Mouse (Mus musculus): Measurements from ENCODE around the gene Fdx1l. TPM values are rescaled to one million over a fixed set of nuclear protein-coding genes. Genes with fewer than 3 reads are reported as not detected.

Fdx1l gene
- 42.9 and 52.3 TPM in 2 replicates for polyA plus RNA-seq (2015; fragmentation: Nextera tagmentation; extraction: Ambion mirVana)

- peak within 1 kb of the TSS; percentile 74 for H3K4me3 ChIP-seq
- 4% methylated on average over 58 of the region's 58 CpGs for WGBS
- peaks cover 31% of the 10 kb centered on the region for H3K36me3 ChIP-seq
- H3K27me3 ChIP-seq: no peaks in the 10 kb centered on the region
- peak; percentile 92 for ATAC-seq (replicated peaks; ENCODE audit: insufficient number of reproducible peaks, insufficient read depth, low FRiP score, low read depth)
- H3K4me1 ChIP-seq (replicated peaks): peaks cover 15% of the 10 kb centered on the region
- peak within 1 kb of the TSS; percentile 82 for H3K9ac ChIP-seq
- no peaks in the 10 kb centered on the region for H3K9me3 ChIP-seq (replicated peaks)
- H3K4me2 ChIP-seq: peak within 1 kb of the TSS; percentile 78
- H3K27ac ChIP-seq: peak within 1 kb of the TSS; percentile 60
Observed at GRCm38 (mm10) chr9:21073044-21073840, at the start of gene Fdx1l, which contains the start of gene Gm49373. TSS of gene Fdx1l (minus strand) at chr9:21073614. TSS of gene Gm49373 (minus strand) at chr9:21073096.

DNA sequence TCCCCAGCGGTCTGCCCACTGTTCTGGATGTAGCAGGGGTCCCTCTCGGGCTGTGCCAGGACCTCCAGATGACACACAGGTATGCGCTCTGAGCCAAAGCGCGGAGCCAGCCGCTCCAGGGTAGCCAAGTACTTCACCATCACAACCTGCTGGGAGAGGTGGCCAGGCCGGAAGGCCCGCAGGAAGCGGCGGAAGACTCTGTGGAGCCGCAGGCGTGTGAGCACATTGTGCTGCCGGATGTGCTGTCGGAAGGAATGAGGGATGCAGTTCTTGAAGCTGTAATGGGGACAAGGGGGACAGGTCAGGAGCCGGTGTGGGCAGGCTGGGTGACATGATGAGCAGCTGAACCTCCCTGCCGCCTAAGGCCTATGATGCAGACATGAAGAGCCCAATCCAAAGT, 48.1 kb upstream of the Fdx1l start:
- Histone ChIP-seq H3K4me2 (no peak overlapping the region), H3K9ac (no peak overlapping the region), H3K27ac (no peak overlapping the region), H3K4me1 (replicated peaks) (peaks cover 12% of the 10 kb centered on the region), H3K36me3 (peaks cover 35% of the 10 kb centered on the region), H3K9me3 (replicated peaks) (no peaks in the 10 kb centered on the region), H3K27me3 (no peaks in the 10 kb centered on the region), H3K4me3 (no peak overlapping the region)
- no peak for ATAC-seq (replicated peaks; ENCODE audit: insufficient number of reproducible peaks, insufficient read depth, low FRiP score, low read depth)
- WGBS: 76% methylated on average over 16 of the region's 16 CpGs

DNA sequence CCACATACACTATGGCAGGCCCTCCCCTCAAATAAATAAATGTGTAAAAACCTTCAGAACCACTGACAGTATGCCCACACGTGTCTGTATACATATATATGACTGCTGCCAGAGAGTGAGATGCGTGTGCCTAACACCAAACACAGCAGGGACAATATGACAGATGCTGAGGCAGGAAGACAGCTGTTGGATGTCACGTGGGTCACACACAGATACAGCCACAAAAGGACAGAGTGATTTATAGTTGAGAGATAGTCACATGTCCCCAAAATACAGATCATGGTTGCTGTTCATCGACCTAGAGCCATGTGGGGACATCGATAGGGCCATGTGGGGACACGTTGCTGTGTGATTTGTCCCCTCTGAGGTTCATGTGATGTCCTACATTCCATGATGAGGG, 43.7 kb upstream of the Fdx1l start:
- Histone ChIP-seq H3K27me3 (no peaks in the 10 kb centered on the region), H3K4me2 (no peak overlapping the region), H3K9me3 (replicated peaks) (no peaks in the 10 kb centered on the region), H3K36me3 (peaks cover 23% of the 10 kb centered on the region; the same call in 1 of the 2 replicates), H3K4me3 (no peak overlapping the region), H3K27ac (no peak overlapping the region), H3K4me1 (replicated peaks) (no peaks in the 10 kb centered on the region), H3K9ac (no peak overlapping the region)
- no peak for ATAC-seq (replicated peaks; ENCODE audit: insufficient number of reproducible peaks, insufficient read depth, low FRiP score, low read depth)
- WGBS: 78% methylated on average over 6 of the region's 6 CpGs

- Histone ChIP-seq H3K4me2 (no peak overlapping the region), H3K27me3 (no peaks in the 10 kb centered on the region), H3K9me3 (replicated peaks) (no peaks in the 10 kb centered on the region), H3K4me1 (replicated peaks) (no peaks in the 10 kb centered on the region), H3K4me3 (no peak overlapping the region), H3K9ac (no peak overlapping the region), H3K27ac (no peak overlapping the region), H3K36me3 (peaks cover 7% of the 10 kb centered on the region; the same call in 1 of the 2 replicates)
- WGBS: 79% methylated on average over 8 of the region's 8 CpGs
- ATAC-seq (replicated peaks; ENCODE audit: insufficient number of reproducible peaks, insufficient read depth, low FRiP score, low read depth): no peak
Observed at GRCm38 (mm10) chr9:21115105-21115504, 41.7 kb upstream of the Fdx1l start.

- no peak overlapping the region for H3K27ac ChIP-seq
- no peak overlapping the region for H3K4me2 ChIP-seq
- WGBS: 82% methylated on average over 7 of the region's 7 CpGs
- no peaks in the 10 kb centered on the region for H3K9me3 ChIP-seq (replicated peaks)
- peaks cover 3% of the 10 kb centered on the region; the same call in 1 of the 2 replicates for H3K36me3 ChIP-seq
- no peaks in the 10 kb centered on the region for H3K27me3 ChIP-seq
- no peak for ATAC-seq (replicated peaks; ENCODE audit: insufficient number of reproducible peaks, insufficient read depth, low FRiP score, low read depth)
- H3K4me1 ChIP-seq (replicated peaks): no peaks in the 10 kb centered on the region
- no peak overlapping the region for H3K4me3 ChIP-seq
- H3K9ac ChIP-seq: no peak overlapping the region
Observed at GRCm38 (mm10) chr9:21114190-21114589, 40.8 kb upstream of the Fdx1l start.

GRCm38 (mm10) chr9:21113751-21114150, 40.3 kb upstream of the Fdx1l start:
- 85% methylated on average over 6 of the region's 6 CpGs for WGBS
- Histone ChIP-seq H3K4me1 (replicated peaks) (no peaks in the 10 kb centered on the region), H3K9ac (no peak overlapping the region), H3K27ac (no peak overlapping the region), H3K36me3 (peaks cover 6% of the 10 kb centered on the region; the same call in 1 of the 2 replicates), H3K4me3 (no peak overlapping the region), H3K27me3 (no peaks in the 10 kb centered on the region), H3K4me2 (no peak overlapping the region), H3K9me3 (replicated peaks) (no peaks in the 10 kb centered on the region)
- no peak for ATAC-seq (replicated peaks; ENCODE audit: insufficient number of reproducible peaks, insufficient read depth, low FRiP score, low read depth)

- ATAC-seq (replicated peaks; ENCODE audit: insufficient number of reproducible peaks, insufficient read depth, low FRiP score, low read depth): no peak
- WGBS: 51% methylated on average over 23 of the region's 23 CpGs
- no peak overlapping the region for H3K4me2 ChIP-seq
- no peaks in the 10 kb centered on the region for H3K4me1 ChIP-seq (replicated peaks)
- no peaks in the 10 kb centered on the region for H3K27me3 ChIP-seq
- no peak overlapping the region for H3K9ac ChIP-seq
- no peak overlapping the region for H3K27ac ChIP-seq
- H3K36me3 ChIP-seq: peaks cover 10% of the 10 kb centered on the region; the same call in 1 of the 2 replicates
- H3K4me3 ChIP-seq: no peak overlapping the region
- H3K9me3 ChIP-seq (replicated peaks): no peaks in the 10 kb centered on the region
Observed at GRCm38 (mm10) chr9:21107607-21108237, 34.3 kb upstream of the Fdx1l start.

DNA sequence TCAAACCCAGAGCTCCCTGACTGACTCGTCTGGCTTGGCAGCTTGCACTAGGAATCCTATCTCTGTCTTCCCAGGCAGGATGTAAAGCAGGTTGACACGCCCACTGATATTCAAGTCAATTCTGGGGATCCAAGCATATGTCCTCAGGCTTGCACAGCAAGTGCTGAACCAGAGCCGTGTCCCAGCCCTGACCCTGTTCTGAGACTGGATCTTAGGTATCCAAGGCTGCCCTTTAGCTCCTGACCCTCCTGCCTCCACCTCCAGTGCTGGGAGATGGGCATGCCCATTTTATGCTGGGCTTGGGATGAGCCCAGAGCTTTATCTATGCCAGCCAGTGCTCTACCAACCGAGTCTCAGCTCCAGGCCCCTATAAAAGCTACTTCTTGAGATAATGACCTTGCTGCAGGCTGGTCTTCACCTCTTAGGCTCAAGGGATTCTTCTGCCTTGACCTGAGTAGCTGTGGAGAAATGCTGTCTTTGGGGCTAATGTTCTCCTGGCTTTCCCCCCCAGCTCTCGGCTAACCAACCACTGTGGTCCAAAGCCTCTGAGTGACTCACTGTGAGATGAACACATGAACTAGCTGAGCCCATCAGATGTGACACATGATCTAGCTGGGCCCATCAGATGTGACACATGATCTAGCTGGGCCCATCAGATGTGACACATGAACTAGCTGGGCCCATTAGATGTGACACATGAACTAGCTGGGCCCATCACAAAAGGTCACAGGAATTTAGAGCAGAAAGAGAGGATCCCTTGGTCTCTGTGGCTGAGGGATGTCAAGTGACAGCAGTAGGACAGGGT, 32.5 kb upstream of the Fdx1l start:
- Histone ChIP-seq H3K27me3 (no peaks in the 10 kb centered on the region), H3K27ac (no peak overlapping the region), H3K4me3 (no peak overlapping the region), H3K9ac (no peak overlapping the region), H3K4me1 (replicated peaks) (no peaks in the 10 kb centered on the region), H3K36me3 (peaks cover 10% of the 10 kb centered on the region; the same call in 1 of the 2 replicates), H3K9me3 (replicated peaks) (no peaks in the 10 kb centered on the region), H3K4me2 (no peak overlapping the region)
- ATAC-seq (replicated peaks; ENCODE audit: insufficient number of reproducible peaks, insufficient read depth, low FRiP score, low read depth): no peak
- WGBS: 65% methylated on average over 5 of the region's 5 CpGs

DNA sequence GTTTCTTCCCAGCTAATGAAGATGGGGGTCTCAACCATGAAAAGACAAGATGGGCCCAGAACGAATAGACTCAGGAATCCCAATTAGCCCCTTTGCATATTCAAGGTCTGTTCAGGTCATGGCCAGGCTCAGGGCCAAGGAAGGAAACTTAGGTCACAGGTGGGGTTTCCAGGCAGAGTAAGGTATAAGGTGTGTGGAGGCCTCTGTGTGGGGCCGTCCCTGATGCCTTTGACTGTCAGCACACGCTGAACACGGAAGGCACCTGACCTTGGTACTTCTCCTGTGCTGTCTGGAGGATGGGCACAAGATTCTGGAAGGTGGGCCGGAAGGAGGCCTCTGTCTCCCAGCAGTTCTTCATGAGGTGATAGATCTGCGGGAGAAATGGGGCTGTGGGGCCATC, 31.4 kb upstream of the Fdx1l start:
- WGBS: 86% methylated on average over 6 of the region's 6 CpGs
- H3K4me1 ChIP-seq (replicated peaks): 0 out of 2 replicates have a peak, but pooled peaks cover 3% of the 10 kb centered on the region
- no peaks in the 10 kb centered on the region for H3K27me3 ChIP-seq
- ATAC-seq (replicated peaks; ENCODE audit: insufficient number of reproducible peaks, insufficient read depth, low FRiP score, low read depth): no peak
- no peak overlapping the region for H3K27ac ChIP-seq
- no peaks in the 10 kb centered on the region for H3K9me3 ChIP-seq (replicated peaks)
- H3K4me3 ChIP-seq: no peak overlapping the region
- no peak overlapping the region for H3K4me2 ChIP-seq
- H3K36me3 ChIP-seq: peaks cover 10% of the 10 kb centered on the region; the same call in 1 of the 2 replicates
- no peak overlapping the region for H3K9ac ChIP-seq

GRCm38 (mm10) chr9:21102076-21102475, 28.7 kb upstream of the Fdx1l start:
- 0 out of 2 replicates have a peak, but pooled peaks cover 7% of the 10 kb centered on the region for H3K4me1 ChIP-seq (replicated peaks)
- no peak overlapping the region for H3K4me3 ChIP-seq
- no peaks in the 10 kb centered on the region for H3K9me3 ChIP-seq (replicated peaks)
- no peak for ATAC-seq (replicated peaks; ENCODE audit: insufficient number of reproducible peaks, insufficient read depth, low FRiP score, low read depth)
- 0 out of 2 replicates have a peak, but pooled peaks cover 3% of the 10 kb centered on the region for H3K36me3 ChIP-seq
- 87% methylated on average over 2 of the region's 2 CpGs for WGBS
- H3K4me2 ChIP-seq: no peak overlapping the region
- H3K27ac ChIP-seq: no peak overlapping the region
- no peak overlapping the region for H3K9ac ChIP-seq
- H3K27me3 ChIP-seq: no peaks in the 10 kb centered on the region

Data from heart, embryonic 15.5 days (tissue).